Mouse (Mus musculus): ENCODE measurements around the gene Pmm1.

Gene Pmm1

DNA sequence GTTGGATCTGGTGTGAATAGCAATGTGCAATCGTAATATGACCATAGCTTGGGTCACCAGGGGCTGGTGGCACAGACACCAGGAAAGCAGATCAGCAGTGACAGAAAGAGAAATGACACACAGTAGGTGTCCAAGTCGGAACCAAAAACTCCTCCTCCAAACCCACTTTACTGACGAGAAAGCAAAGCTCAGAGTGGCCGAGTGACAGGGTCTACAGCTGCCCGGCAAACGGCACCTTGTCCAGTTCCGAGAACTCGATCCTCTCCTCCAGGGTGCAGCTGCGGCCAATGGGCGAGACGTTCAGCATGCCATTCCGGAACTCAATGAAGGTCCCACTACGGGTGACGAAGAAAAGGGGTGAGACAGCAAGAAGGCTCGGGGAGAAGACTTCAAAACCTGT, 5.3 kb downstream of the Pmm1 start:
- no peak for DNase-seq

DNA sequence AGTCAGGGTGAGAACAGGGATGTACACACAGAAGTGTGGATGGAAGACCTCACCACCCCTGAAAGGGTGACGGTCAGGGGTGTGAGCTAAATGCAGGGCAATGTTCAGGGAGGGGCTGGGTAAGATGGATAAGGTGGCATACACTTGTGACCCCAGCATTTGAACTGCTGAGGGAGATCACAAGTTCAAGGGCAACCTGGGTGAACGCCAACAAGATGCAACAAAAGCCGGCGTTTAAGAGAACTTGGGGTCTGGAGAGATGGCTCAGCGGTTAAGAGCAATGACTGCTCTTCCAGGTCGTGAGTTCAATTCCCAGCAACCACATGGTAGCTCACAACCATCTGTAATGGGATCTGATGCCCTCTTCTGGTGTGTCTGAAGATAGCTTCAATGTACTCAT, 6.0 kb downstream of the Pmm1 start:
- DNase-seq: no peak

GRCm38 (mm10) chr15:81954151-81954583, 6.6 kb downstream of the Pmm1 start:
- DNase-seq: no peak

GRCm38 (mm10) chr15:81952310-81952709, 8.4 kb downstream of the Pmm1 start:
- no peak for DNase-seq

DNA sequence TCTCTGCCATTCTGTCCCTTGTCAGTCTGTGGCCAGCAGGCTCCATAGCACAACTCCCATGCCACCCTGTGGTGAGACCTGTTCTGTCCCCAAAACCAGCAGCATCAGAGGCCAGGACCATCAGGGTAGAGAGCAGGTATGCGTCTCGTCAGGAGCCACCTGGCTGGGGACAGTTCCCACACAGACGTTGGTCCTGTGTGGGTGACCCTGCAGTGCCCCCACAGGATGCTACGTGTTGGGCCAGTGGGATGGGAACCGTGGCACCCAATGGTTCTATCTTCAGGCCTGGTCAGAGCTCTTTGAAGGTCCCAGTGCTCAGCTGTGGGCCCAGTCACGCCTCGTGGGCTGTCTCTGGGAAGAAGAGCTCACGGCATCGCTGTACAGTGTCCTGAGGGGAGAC, 9.6 kb downstream of the Pmm1 start:
- DNase-seq: no peak

DNA sequence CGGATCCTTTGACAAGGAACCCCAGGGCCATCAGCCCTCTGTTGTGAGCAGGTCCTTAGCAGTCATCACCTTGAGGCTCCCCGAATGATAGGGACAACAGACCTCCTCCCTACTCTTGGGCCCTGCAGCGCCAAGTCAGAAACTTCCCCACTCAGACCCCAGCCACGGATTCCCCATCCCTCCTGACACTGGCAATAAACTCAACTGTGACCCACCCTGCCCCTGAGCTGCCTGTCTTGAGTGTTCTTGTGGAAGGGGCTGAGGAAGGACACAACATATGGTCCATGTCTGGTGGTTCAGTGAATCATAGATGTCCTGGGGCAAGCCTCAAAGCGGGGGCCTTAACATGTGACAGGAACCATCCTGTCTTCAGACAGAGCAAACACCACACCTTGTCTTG, 10.0 kb downstream of the Pmm1 start:
- DNase-seq: no peak

DNA sequence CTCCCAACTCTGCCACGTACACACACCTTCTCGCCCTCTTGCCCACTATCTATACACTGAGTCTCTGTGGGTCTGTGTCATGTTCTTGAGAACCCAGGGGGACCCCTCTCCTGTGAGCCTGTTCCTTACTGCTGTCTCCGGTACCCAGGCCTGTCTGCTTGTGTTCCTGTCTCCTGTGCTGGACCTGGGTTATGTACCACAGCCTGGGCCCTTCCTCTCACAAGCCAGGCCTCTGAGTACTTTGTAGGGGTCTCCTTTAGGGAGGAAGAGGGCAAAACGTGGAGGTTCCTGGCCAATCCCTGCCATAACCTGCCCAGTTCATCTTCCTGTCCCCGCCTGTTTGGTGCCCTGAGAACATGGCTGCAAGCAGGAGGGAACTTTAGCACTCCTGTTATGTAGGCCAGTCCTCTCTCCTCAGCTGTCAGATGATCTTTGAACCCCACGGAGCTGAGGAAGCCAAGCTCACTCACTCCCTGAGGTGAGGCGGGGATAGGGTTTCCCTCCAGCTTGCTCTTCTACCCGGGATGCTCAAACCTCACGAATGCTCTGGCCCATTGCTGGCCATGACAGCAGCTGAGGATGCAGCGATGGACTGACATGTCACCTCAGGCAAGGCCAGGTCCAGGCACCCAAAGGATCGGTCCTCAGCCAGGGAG, 11.1 kb downstream of the Pmm1 start:
- no peak for DNase-seq

GRCm38 (mm10) chr15:81949076-81949475, 11.7 kb downstream of the Pmm1 start:
- DNase-seq: no peak

DNA sequence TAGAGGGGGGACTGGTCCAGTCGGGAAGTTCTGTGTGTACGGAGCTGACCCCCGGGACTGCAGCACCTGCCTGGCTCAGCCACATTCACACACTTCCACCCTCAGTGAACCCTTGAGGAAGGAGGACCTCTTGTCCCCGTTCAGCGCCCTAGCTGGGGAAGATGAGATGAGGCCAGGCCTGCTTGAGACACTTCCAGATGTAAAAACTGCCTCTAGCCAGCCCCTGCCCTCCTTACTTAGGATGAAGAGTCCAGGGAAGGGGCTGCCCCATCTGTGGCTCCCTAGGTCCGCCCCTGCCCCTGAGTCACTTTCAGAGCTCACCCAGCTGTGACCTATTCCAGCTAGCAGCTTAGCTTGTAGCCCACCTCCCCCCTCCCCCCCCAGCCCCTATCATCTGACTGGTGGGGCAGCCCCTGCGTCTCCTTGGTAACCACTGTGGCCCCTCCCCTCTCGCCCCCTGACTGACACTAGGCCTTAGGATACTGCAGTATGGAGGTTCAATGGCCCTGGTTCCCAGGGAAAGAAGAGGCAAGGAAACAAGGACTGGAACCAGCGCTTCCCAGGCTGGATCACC, 17.5 kb downstream of the Pmm1 start:
- no peak for DNase-seq

- DNase-seq: no peak
These were observed 19.7 kb downstream of the Pmm1 start for GRCm38 (mm10) chr15:81941010-81941409.

- DNase-seq: no peak
These were observed 20.5 kb downstream of the Pmm1 start for GRCm38 (mm10) chr15:81940219-81940618.

DNA sequence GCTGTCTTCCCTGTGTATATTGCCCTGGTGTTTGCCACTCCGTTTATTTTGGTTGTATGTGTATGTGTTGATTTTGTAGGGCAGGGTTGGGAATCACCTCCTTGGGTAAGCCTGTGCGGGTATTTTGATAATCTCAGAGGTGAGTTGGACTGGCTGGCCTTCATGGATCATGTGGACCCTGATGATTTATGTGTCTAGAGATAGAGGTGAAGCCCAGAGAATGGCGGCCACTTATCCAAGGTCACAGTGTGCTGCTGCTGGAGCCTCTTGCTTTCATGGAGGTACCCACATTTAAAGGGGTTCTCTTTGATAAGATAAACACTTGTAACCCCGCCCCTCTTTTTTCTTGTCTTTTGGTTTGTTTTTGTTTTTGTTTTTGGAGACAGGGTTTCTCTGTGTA, 21.0 kb downstream of the Pmm1 start:
- DNase-seq: no peak

- no peak for DNase-seq
These were observed 21.5 kb downstream of the Pmm1 start for GRCm38 (mm10) chr15:81939157-81939715.

DNA sequence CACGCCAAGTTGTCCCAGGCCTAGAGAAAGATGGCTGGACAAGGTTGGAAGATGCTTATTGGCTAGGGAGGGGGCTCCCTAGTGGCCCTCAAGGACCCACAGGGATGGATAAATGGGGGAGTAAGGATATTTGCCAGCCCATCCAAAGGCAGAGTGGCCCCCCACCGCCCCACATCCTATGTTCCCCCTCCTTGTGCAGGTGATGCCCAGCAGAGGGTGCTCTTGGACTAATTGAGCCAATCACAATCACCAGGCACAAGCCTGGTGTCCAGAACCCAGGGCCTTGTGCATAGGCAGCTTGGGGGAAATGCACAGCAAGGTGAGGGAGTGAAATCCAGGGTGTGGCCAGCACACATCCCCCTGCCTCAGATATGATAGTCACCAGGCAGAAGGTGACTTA, 22.5 kb downstream of the Pmm1 start:
- DNase-seq: peak; percentile 53

GRCm38 (mm10) chr15:81937098-81937972, 23.4 kb downstream of the Pmm1 start:
- DNase-seq: no peak

DNA sequence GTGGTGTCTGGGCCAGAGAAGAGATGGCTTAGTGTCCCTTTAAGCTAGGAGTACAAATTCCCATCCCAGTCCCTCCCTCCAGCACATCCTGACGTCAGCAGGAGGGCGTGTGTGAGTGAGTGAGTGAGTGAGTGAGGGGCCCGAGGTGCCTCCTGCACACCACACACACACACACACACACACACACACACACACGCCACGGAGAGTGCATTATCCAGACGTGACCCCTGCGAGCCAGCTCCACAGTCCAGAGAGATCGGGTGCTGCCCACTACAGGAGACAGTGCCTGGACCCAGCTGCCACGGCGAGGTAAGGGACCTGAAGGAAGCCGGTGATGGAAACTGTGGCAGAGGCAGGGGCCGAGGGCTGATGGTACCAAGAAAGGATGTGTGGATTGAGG, 24.1 kb downstream of the Pmm1 start, which contains the start of gene Csdc2:
TSS of gene Csdc2 (plus strand) at position 81 of the 400 bp plus-strand sequence.
- DNase-seq: no peak

- DNase-seq: no peak
These were observed 24.7 kb downstream of the Pmm1 start for GRCm38 (mm10) chr15:81935869-81936637.

DNA sequence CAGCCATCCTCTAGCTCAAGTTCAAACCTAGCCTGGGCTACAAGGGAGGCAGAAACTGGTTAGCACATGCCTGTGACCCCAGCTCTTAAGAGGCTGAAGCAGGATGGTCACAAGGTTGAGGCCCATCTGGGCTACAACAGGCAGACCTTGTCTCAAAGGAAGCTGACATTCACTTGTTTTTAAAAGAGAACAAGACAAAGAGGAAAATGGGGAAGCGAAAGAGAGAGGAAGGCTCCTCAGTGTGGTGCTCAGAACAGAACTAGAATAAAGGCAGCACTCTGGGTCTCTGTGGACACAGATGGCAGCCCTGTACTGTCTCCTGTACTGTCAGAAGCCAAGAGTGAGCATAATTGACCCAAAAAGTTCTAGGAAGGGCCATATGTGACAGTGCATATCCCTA, 26.7 kb downstream of the Pmm1 start:
- no peak for DNase-seq

- peak; percentile 67 for DNase-seq
These were observed 27.7 kb downstream of the Pmm1 start for GRCm38 (mm10) chr15:81932951-81933470.

DNA sequence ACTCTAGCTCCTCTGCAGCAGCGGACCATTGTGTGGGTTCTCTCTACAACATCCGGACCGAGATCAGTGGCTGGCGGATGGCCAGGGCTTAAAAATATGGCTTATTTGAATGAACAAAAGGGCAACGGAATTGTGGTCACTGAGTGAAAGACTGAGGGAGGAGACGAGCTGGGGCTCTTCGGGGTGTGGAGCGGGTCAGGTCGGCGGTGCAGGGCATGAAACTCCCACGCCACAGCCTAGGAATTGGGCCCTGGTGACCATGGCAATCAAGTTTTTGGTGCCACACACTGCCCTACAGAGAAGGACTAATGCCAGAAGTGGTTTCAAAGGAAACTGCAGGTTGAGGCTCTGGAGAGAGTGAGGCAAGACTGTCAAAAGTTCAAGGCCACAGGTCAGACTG, 32.5 kb downstream of the Pmm1 start:
- DNase-seq: no peak

- no peak for DNase-seq
These were observed 33.0 kb downstream of the Pmm1 start for GRCm38 (mm10) chr15:81927741-81928140.

GRCm38 (mm10) chr15:81926446-81926822, 34.3 kb downstream of the Pmm1 start:
- DNase-seq: no peak
